ENCODE assay signal across 13 mouse cellular contexts in genomic region chr2:92349589-92350425, GRCm38 (mm10). TPM values are rescaled to one million over a fixed set of nuclear protein-coding genes. Genes with fewer than 3 reads are reported as not detected.
DNase-seq lines count a peak whose midpoint lies in the region; ATAC-seq lines count a peak whose summit lies in the region.
"Had no signal": no experiment of that assay in that cellular context is flagged by ENCODE, and none has a peak within 500 bp of the region (broad histone marks: within the 10 kb centered on the region; RNA-seq: fewer than 3 reads in every experiment).

No protein-coding gene starts in this region.

- no peak overlapping the region for H3K4me3 ChIP-seq in heart, embryonic 12.5 days
- no peak overlapping the region for H3K4me3 ChIP-seq in kidney, embryonic 16.5 days (ENCODE audit: low read length)
- H3K4me3 ChIP-seq: limb, embryonic 15.5 days had no signal

- no peak overlapping the region for H3K9ac ChIP-seq in heart, embryonic 12.5 days
- no peak overlapping the region for H3K9ac ChIP-seq in kidney, embryonic 16.5 days (replicated peaks; ENCODE audit: low read length)
- H3K9ac ChIP-seq: limb, embryonic 15.5 days had no signal

- H3K27me3 ChIP-seq in heart, embryonic 12.5 days (replicated peaks) = no peaks in the 10 kb centered on the region
- H3K27me3 ChIP-seq in kidney, embryonic 16.5 days (ENCODE audit: insufficient read depth, low read length) = no peaks in the 10 kb centered on the region
- H3K27me3 ChIP-seq: limb, embryonic 15.5 days had no signal

- no peak overlapping the region for H3K27ac ChIP-seq in heart, embryonic 12.5 days (ENCODE audit: poor library complexity, severe bottlenecking)
- peak overlapping the region; percentile 25; the same call in 1 of the 2 replicates for H3K27ac ChIP-seq in kidney, embryonic 16.5 days (ENCODE audit: low read length)
- H3K27ac ChIP-seq: limb, embryonic 15.5 days had no signal

- H3K9me3 ChIP-seq in heart, embryonic 12.5 days (replicated peaks) = no peaks in the 10 kb centered on the region
- H3K9me3 ChIP-seq in kidney, embryonic 16.5 days (ENCODE audit: low read length) = no peaks in the 10 kb centered on the region
- H3K9me3 ChIP-seq: limb, embryonic 15.5 days had no signal

- peak; percentile 37 for DNase-seq in heart, adult 11 months
- no peak for DNase-seq in kidney, postnatal 25 days
- peak; percentile 70 for DNase-seq in adrenal gland, postnatal 10 days
- DNase-seq in embryo, embryonic 10.5 days (ENCODE audit: low spot score) = peak; percentile 50
- DNase-seq in lung, postnatal 10 days = no peak
- DNase-seq: cerebellum, adult 9-10 months; kidney, postnatal 36 days; lung, postnatal 14 days; right cerebral cortex, postnatal 14 days had no signal

- 66% methylated on average over 6 of the region's 6 CpGs for WGBS in heart, embryonic 12.5 days
- WGBS in kidney, embryonic 16.5 days = 44% methylated on average over 6 of the region's 6 CpGs

- no peak overlapping the region for H3K4me2 ChIP-seq in heart, embryonic 12.5 days
- no peak overlapping the region for H3K4me2 ChIP-seq in kidney, embryonic 16.5 days (replicated peaks; ENCODE audit: low read depth, low read length)
- H3K4me2 ChIP-seq: limb, embryonic 15.5 days had no signal

- no peak for ATAC-seq in heart, embryonic 12.5 days (ENCODE audit: insufficient number of reproducible peaks, low FRiP score)
- ATAC-seq in kidney, embryonic 16.5 days (ENCODE audit: low FRiP score, low TSS enrichment) = 0 out of 2 replicates have a peak, but pooled peaks have one; percentile 31

- peaks cover 15% of the 10 kb centered on the region; the same call in 1 of the 2 replicates for H3K4me1 ChIP-seq in heart, embryonic 12.5 days (replicated peaks)
- H3K4me1 ChIP-seq in kidney, embryonic 16.5 days (ENCODE audit: insufficient read depth, low read length) = peaks cover 10% of the 10 kb centered on the region
- H3K4me1 ChIP-seq: limb, embryonic 15.5 days had no signal

- H3K36me3 ChIP-seq in heart, embryonic 12.5 days = peaks cover 62% of the 10 kb centered on the region
- peaks cover 19% of the 10 kb centered on the region for H3K36me3 ChIP-seq in kidney, embryonic 16.5 days (ENCODE audit: insufficient read depth, low read length)

RNA-seq across cellular contexts. Expression of gene Pex16, which starts 24.7 kb away (rescaled TPM):
- polyA plus RNA-seq in heart, embryonic 12.5 days (2016; fragmentation: Nextera tagmentation; extraction: Ambion mirVana) = 14.1 and 16.0 TPM in 2 replicates
- 29.8 and 35.7 TPM in 2 replicates for polyA plus RNA-seq in kidney, embryonic 16.5 days (2015; fragmentation: Nextera tagmentation; extraction: Ambion mirVana)
- total RNA-seq in adrenal gland, postnatal 10 days (2021) = 100 to 1,000 TPM; 115 to 130 TPM

RNA-seq across cellular contexts. Expression of gene Large2, which starts 24.9 kb away (rescaled TPM):
- polyA plus RNA-seq in heart, embryonic 12.5 days (2016; fragmentation: Nextera tagmentation; extraction: Ambion mirVana) = 1.2 and 1.8 TPM in 2 replicates
- polyA plus RNA-seq in kidney, embryonic 16.5 days (2015; fragmentation: Nextera tagmentation; extraction: Ambion mirVana) = 34.9 and 35.8 TPM in 2 replicates
- 1 to 10 TPM; 1.7 to 2.2 TPM for total RNA-seq in adrenal gland, postnatal 10 days (2021)
- total RNA-seq: MEL had no signal

RNA-seq across cellular contexts. Expression of gene 1700029I15Rik, which starts 32.5 kb away (rescaled TPM):
- 1.2 and 1.7 TPM in 2 replicates for polyA plus RNA-seq in heart, embryonic 12.5 days (2016; fragmentation: Nextera tagmentation; extraction: Ambion mirVana)
- 3.1 and 4.4 TPM in 2 replicates for polyA plus RNA-seq in kidney, embryonic 16.5 days (2015; fragmentation: Nextera tagmentation; extraction: Ambion mirVana)
- total RNA-seq in adrenal gland, postnatal 10 days (2021) = 1 to 10 TPM; 7.6 to 9.4 TPM

RNA-seq across cellular contexts. Expression of gene Mapk8ip1, which starts 51.3 kb away (rescaled TPM):
- 6.8 and 7.9 TPM in 2 replicates for polyA plus RNA-seq in heart, embryonic 12.5 days (2016; fragmentation: Nextera tagmentation; extraction: Ambion mirVana)
- 28.9 and 30.4 TPM in 2 replicates for polyA plus RNA-seq in kidney, embryonic 16.5 days (2015; fragmentation: Nextera tagmentation; extraction: Ambion mirVana)
- total RNA-seq in adrenal gland, postnatal 10 days (2021) = 10 to 100 TPM; 22.5 to 28.1 TPM

Comparison
In these comparisons a context has a peak if more than half of its experiments do, and no peak if none do; other contexts are left out.
1. DNase-seq: peak in heart, adult 11 months (single experiment), adrenal gland, postnatal 10 days (single experiment) and embryo, embryonic 10.5 days (single experiment); none in kidney, postnatal 25 days (0 of 2) and lung, postnatal 10 days (single experiment).
2. RNA of gene Large2, which starts 24.9 kb away (polyA plus RNA-seq): 34.9 to 35.8 TPM in kidney, embryonic 16.5 days; 1.2 to 1.8 TPM in heart, embryonic 12.5 days; every median in the first group is over 10 times any median in the second.